Mouse (Mus musculus): ENCODE results near the gene Dlgap4.

DNA sequence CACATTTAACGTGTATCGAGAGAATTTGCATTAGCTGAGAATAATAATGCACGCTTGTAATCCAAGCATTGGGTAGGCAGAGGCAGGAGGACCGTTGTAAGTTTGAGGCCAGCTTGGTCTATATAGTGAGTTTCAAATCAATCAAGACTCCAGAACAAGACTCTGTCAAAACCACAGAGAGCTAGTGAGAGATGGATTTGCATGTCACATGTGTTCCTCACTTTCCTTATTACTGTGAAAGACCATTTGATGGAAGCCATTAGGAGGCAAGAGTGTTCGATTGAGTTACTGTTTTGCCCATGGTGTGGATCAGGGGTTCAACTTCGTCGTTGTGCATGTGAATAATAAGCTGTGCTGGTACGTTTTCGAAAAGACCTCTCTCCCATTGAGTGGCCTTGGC is 21.6 kb downstream of the Dlgap4 start:
- TF ChIP-seq CTCF (IDR thresholded peaks at IDR 0.05; ENCODE audit: borderline replicate concordance, control insufficient read depth, extremely low read depth, insufficient read depth, low read length, poor library complexity) (no peak), POLR2A (IDR thresholded peaks at IDR 0.05; ENCODE audit: control insufficient read depth, extremely low read depth, insufficient read depth, low read length, poor library complexity) (no peak)

All from thymus, adult 2 months (tissue).